Mouse (Mus musculus): ENCODE data around the gene Scgb2b2. TPM values are rescaled to one million over a fixed set of nuclear protein-coding genes. Genes with fewer than 3 reads are reported as not detected.

Gene Scgb2b2
- total RNA-seq (2023) = not detected

GRCm38 (mm10) chr7:31290208-31290607 is at the start of gene Scgb2b2:
Gene Scgb2b2 (plus strand): TSS chr7:31290508.

GRCm38 (mm10) chr7:31291721-31292120 is 1.4 kb downstream of the Scgb2b2 start, which contains the start of gene Scgb1b2:
Gene Scgb1b2 (minus strand): TSS chr7:31291821.

Other genes starting within 250 kb of the Scgb2b2 start
- gene Fxyd5, start 248.0 kb upstream of the Scgb2b2 start, total RNA-seq (2023) = 937 TPM
- 3.8 TPM for gene Fxyd7, start 239.0 kb upstream of the Scgb2b2 start, total RNA-seq (2023)
- not detected for gene Fxyd1, start 233.3 kb upstream of the Scgb2b2 start, total RNA-seq (2023)
- 0.61 TPM for gene Lgi4, start 231.2 kb upstream of the Scgb2b2 start, total RNA-seq (2023)
- gene Fxyd3, start 213.8 kb upstream of the Scgb2b2 start, total RNA-seq (2023) = not detected
- gene Hpn, start 175.2 kb upstream of the Scgb2b2 start, total RNA-seq (2023) = not detected
- 1.7 TPM for gene Scn1b, start 163.5 kb upstream of the Scgb2b2 start, total RNA-seq (2023)
- gene Gramd1a, start 134.6 kb upstream of the Scgb2b2 start, total RNA-seq (2023) = 987 TPM
- gene Scgb1b2, start 1.3 kb downstream of the Scgb2b2 start, total RNA-seq (2023) = not detected
- gene Scgb2b3, start 71.6 kb downstream of the Scgb2b2 start, total RNA-seq (2023) = not detected
- not detected for gene Scgb1b3, start 85.1 kb downstream of the Scgb2b2 start, total RNA-seq (2023)